11 mouse cellular contexts compared by ENCODE assay signal in the genomic region with DNA sequence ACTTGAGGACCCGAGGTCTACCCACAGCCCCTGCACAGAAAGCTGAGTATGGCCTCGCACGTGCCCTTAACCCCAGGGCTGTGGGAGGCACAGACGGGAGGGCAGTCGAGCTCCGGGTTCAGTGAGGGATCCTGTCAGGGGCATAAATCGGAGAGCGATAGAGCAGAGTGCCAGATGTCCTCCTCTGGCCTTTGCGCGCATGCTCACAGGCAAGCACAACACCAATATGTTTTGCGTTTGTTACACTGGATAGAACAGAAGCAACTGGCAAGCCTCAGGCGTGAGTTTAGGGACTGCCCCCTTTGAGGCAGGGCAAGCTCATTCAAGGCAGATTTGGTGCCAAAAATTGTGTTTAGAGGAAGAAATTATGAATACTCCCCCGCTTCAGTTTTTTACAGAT. TPM values are rescaled to one million over a fixed set of nuclear protein-coding genes. Genes with fewer than 3 reads are reported as not detected.
A peak's percentile ranks its signal among the peaks of the same experiment; 100 is the strongest.
DNase-seq lines count a peak whose midpoint lies in the region; ATAC-seq and TF ChIP-seq lines count a peak whose summit lies in the region.
"Had no signal": no experiment of that assay in that cellular context is flagged by ENCODE, and none has a peak within 500 bp of the region (broad histone marks: within the 10 kb centered on the region; RNA-seq: fewer than 3 reads in every experiment).

No protein-coding gene starts in this region.

- peaks cover 19% of the 10 kb centered on the region for H3K4me1 ChIP-seq in hindbrain, embryonic 16.5 days (ENCODE audit: control insufficient read depth, insufficient read depth, low read depth, low read length)
- H3K4me1 ChIP-seq in hindbrain, embryonic 13.5 days (replicated peaks), result peaks cover 44% of the 10 kb centered on the region
- H3K4me1 ChIP-seq in stomach, embryonic 15.5 days, result no peaks in the 10 kb centered on the region
- no peaks in the 10 kb centered on the region for H3K4me1 ChIP-seq in stomach, postnatal 0 days (replicated peaks; ENCODE audit: control insufficient read depth, insufficient read depth)
- peaks cover 40% of the 10 kb centered on the region for H3K4me1 ChIP-seq in limb, embryonic 13.5 days

- no peak for TF ChIP-seq EP300 in stomach, postnatal 0 days (optimal IDR thresholded peaks at IDR 0.05)

- H3K4me3 ChIP-seq in hindbrain, embryonic 16.5 days (ENCODE audit: low read length), result no peak overlapping the region
- no peak overlapping the region for H3K4me3 ChIP-seq in hindbrain, embryonic 13.5 days
- no peak overlapping the region for H3K4me3 ChIP-seq in stomach, embryonic 15.5 days (replicated peaks)
- H3K4me3 ChIP-seq in stomach, postnatal 0 days (ENCODE audit: low read depth, low read length), result no peak overlapping the region
- H3K4me3 ChIP-seq in limb, embryonic 13.5 days, result no peak overlapping the region
- H3K4me3 ChIP-seq: hindbrain, embryonic 15.5 days; lung, embryonic 15.5 days had no signal

- H3K36me3 ChIP-seq in hindbrain, embryonic 16.5 days (ENCODE audit: control insufficient read depth, insufficient read depth, low read length), result no peaks in the 10 kb centered on the region
- H3K36me3 ChIP-seq in hindbrain, embryonic 13.5 days, result no peaks in the 10 kb centered on the region
- no peaks in the 10 kb centered on the region for H3K36me3 ChIP-seq in stomach, embryonic 15.5 days
- no peaks in the 10 kb centered on the region for H3K36me3 ChIP-seq in stomach, postnatal 0 days (ENCODE audit: control insufficient read depth, insufficient read depth, low read length)
- 0 out of 2 replicates have a peak, but pooled peaks cover 3% of the 10 kb centered on the region for H3K36me3 ChIP-seq in limb, embryonic 13.5 days
- H3K36me3 ChIP-seq: hindbrain, embryonic 15.5 days; lung, embryonic 15.5 days had no signal

- no peaks in the 10 kb centered on the region for H3K27me3 ChIP-seq in hindbrain, embryonic 16.5 days (replicated peaks; ENCODE audit: control insufficient read depth, insufficient read depth, low read length)
- no peaks in the 10 kb centered on the region for H3K27me3 ChIP-seq in hindbrain, embryonic 13.5 days
- no peaks in the 10 kb centered on the region for H3K27me3 ChIP-seq in stomach, embryonic 15.5 days (replicated peaks)
- no peaks in the 10 kb centered on the region for H3K27me3 ChIP-seq in stomach, postnatal 0 days (ENCODE audit: control insufficient read depth, insufficient read depth, low read length)
- H3K27me3 ChIP-seq in limb, embryonic 13.5 days, result no peaks in the 10 kb centered on the region
- H3K27me3 ChIP-seq: hindbrain, embryonic 15.5 days; lung, embryonic 15.5 days had no signal

- WGBS in hindbrain, embryonic 16.5 days, result 51% methylated on average over 13 of the region's 13 CpGs
- WGBS in hindbrain, embryonic 13.5 days, result 63% methylated on average over 13 of the region's 13 CpGs
- WGBS in stomach, embryonic 15.5 days, result 59% methylated on average over 13 of the region's 13 CpGs
- 60% methylated on average over 13 of the region's 13 CpGs for WGBS in stomach, postnatal 0 days
- WGBS in limb, embryonic 13.5 days, result 24% methylated on average over 13 of the region's 13 CpGs

- TF ChIP-seq CTCF in stomach, postnatal 0 days (IDR thresholded peaks at IDR 0.05; ENCODE audit: low read depth), result no peak

- no peak for DNase-seq in stomach, postnatal 0 days (ENCODE audit: low spot score)
- DNase-seq in right cerebral cortex, adult 18-20 months, result no peak
- no peak for DNase-seq in layer of hippocampus, adult 18-20 months (ENCODE audit: low spot score in 2 of 2)
- DNase-seq: heart, adult 11 months; thymus, postnatal 14 days had no signal

- no peaks in the 10 kb centered on the region for H3K9me3 ChIP-seq in hindbrain, embryonic 16.5 days (ENCODE audit: control insufficient read depth, low read length)
- no peaks in the 10 kb centered on the region for H3K9me3 ChIP-seq in hindbrain, embryonic 13.5 days
- no peaks in the 10 kb centered on the region for H3K9me3 ChIP-seq in stomach, embryonic 15.5 days
- H3K9me3 ChIP-seq in stomach, postnatal 0 days (ENCODE audit: control insufficient read depth, low read length), result no peaks in the 10 kb centered on the region
- H3K9me3 ChIP-seq in limb, embryonic 13.5 days, result no peaks in the 10 kb centered on the region
- H3K9me3 ChIP-seq: hindbrain, embryonic 15.5 days; lung, embryonic 15.5 days had no signal

- no peak overlapping the region for H3K4me2 ChIP-seq in hindbrain, embryonic 16.5 days (ENCODE audit: low read length)
- no peak overlapping the region for H3K4me2 ChIP-seq in hindbrain, embryonic 13.5 days
- H3K4me2 ChIP-seq in stomach, embryonic 15.5 days, result no peak overlapping the region
- H3K4me2 ChIP-seq in stomach, postnatal 0 days (replicated peaks; ENCODE audit: low read depth), result no peak overlapping the region
- H3K4me2 ChIP-seq in limb, embryonic 13.5 days (replicated peaks), result peak overlapping the region; percentile 27
- H3K4me2 ChIP-seq: hindbrain, embryonic 15.5 days; lung, embryonic 15.5 days had no signal

- no peak overlapping the region for H3K9ac ChIP-seq in hindbrain, embryonic 16.5 days (ENCODE audit: low read depth, low read length)
- no peak overlapping the region for H3K9ac ChIP-seq in hindbrain, embryonic 13.5 days
- no peak overlapping the region for H3K9ac ChIP-seq in stomach, embryonic 15.5 days
- H3K9ac ChIP-seq in stomach, postnatal 0 days (ENCODE audit: low read length), result no peak overlapping the region
- H3K9ac ChIP-seq in limb, embryonic 13.5 days, result peak overlapping the region; percentile 13; the same call in 1 of the 2 replicates
- H3K9ac ChIP-seq: hindbrain, embryonic 15.5 days; lung, embryonic 15.5 days had no signal

- ATAC-seq in hindbrain, embryonic 16.5 days, result no peak
- no peak for ATAC-seq in hindbrain, embryonic 13.5 days (ENCODE audit: low FRiP score)
- no peak for ATAC-seq in stomach, embryonic 15.5 days (ENCODE audit: insufficient read depth, low FRiP score, low read depth)
- no peak for ATAC-seq in stomach, postnatal 0 days (ENCODE audit: low FRiP score, low TSS enrichment)
- ATAC-seq in limb, embryonic 13.5 days (ENCODE audit: low FRiP score, low read depth), result peak; percentile 44; the same call in 1 of the 2 replicates

- H3K27ac ChIP-seq in hindbrain, embryonic 16.5 days (ENCODE audit: low read depth, low read length), result 0 out of 2 replicates have a peak overlapping the region, but pooled peaks have one; percentile 18
- no peak overlapping the region for H3K27ac ChIP-seq in hindbrain, embryonic 13.5 days
- 0 out of 2 replicates have a peak overlapping the region, but pooled peaks have one; percentile 7 for H3K27ac ChIP-seq in stomach, embryonic 15.5 days
- no peak overlapping the region for H3K27ac ChIP-seq in stomach, postnatal 0 days (replicated peaks)
- peak overlapping the region; percentile 73; the same call in 1 of the 2 replicates for H3K27ac ChIP-seq in limb, embryonic 13.5 days
- H3K27ac ChIP-seq: hindbrain, embryonic 15.5 days; lung, embryonic 15.5 days had no signal

RNA-seq across cellular contexts. Expression of a gene that starts 53.3 kb away (rescaled TPM):
- 13.3 and 14.3 TPM in 2 replicates for polyA plus RNA-seq in hindbrain, embryonic 16.5 days (2015; fragmentation: Nextera tagmentation; extraction: Ambion mirVana)
- 4.7 and 5.8 TPM in 2 replicates for polyA plus RNA-seq in hindbrain, embryonic 13.5 days (2015; fragmentation: Nextera tagmentation; extraction: Ambion mirVana)
- 0.12 and 0.41 TPM in 2 replicates for polyA plus RNA-seq in stomach, embryonic 15.5 days (2015; fragmentation: Nextera tagmentation; extraction: Ambion mirVana)
- polyA plus RNA-seq in stomach, postnatal 0 days (2015; fragmentation: Nextera tagmentation; extraction: Ambion mirVana), result 0.17 and 0.21 TPM in 2 replicates
- polyA plus RNA-seq in limb, embryonic 13.5 days (2015; fragmentation: Nextera tagmentation; extraction: Ambion mirVana), result 0.10 and 0.13 TPM in 2 replicates
- total RNA-seq in layer of hippocampus, adult 18-20 months (2021), result 10 to 100 TPM; 11.0 to 13.2 TPM

Comparison
In these comparisons a context has a peak if more than half of its experiments do, and no peak if none do; other contexts are left out.
1. H3K27ac ChIP-seq: peak in hindbrain, embryonic 16.5 days (single experiment), stomach, embryonic 15.5 days (single experiment) and limb, embryonic 13.5 days (single experiment); none in hindbrain, embryonic 13.5 days (single experiment) and stomach, postnatal 0 days (single experiment).